Mouse (Mus musculus) spleen, adult 2 months (tissue): ENCODE measurements around the gene Fam180a. TPM values are rescaled to one million over a fixed set of nuclear protein-coding genes. Genes with fewer than 3 reads are reported as not detected.

Experiments
- DNase-seq, 2 experiments: peaks; one replicate each; pipeline versions ENCODE4 v3.0.0 to v3.0.0-alpha.2; 2012 to 2021; ENCODE audit warnings: low spot score in 2 of 2, low read depth in 1 of 2
- H3K27ac ChIP-seq: fragments of 200-500 bp; 2 replicates; pipeline ENCODE4 v1.5.1; 2012; ENCODE audit warnings: low read length, inconsistent platforms; ENCODE audit not compliant: insufficient read depth
- H3K27me3 ChIP-seq: fragments of 200-500 bp; 2 replicates; pipeline ENCODE4 v1.6.1; 2012; ENCODE audit warnings: mild to moderate bottlenecking, moderate library complexity, low read length, inconsistent platforms; ENCODE audit not compliant: control insufficient read depth, insufficient read depth
- H3K36me3 ChIP-seq: fragments of 200-500 bp; 2 replicates; pipeline ENCODE4 v1.6.1; 2012; ENCODE audit warnings: mild to moderate bottlenecking, low read length, inconsistent platforms; ENCODE audit not compliant: control insufficient read depth, insufficient read depth
- H3K4me1 ChIP-seq: fragments of 200-500 bp; 2 replicates; pipeline ENCODE4 v1.6.1; 2011; ENCODE audit warnings: inconsistent platforms; ENCODE audit not compliant: control insufficient read depth, insufficient read depth, insufficient read length
- H3K4me3 ChIP-seq: fragments of 200-500 bp; 2 replicates; pipeline ENCODE4 v1.5.1; 2011; ENCODE audit warnings: mild to moderate bottlenecking, inconsistent platforms; ENCODE audit not compliant: insufficient read depth, insufficient read length; ENCODE audit errors: extremely low read depth
- CTCF ChIP-seq: fragments of 200-500 bp; IDR thresholded peaks from 2 replicates; pipeline ENCODE4 v1.5.1; 2011; ENCODE audit warnings: mild to moderate bottlenecking, inconsistent platforms; ENCODE audit not compliant: insufficient read depth, insufficient read length, insufficient replicate concordance; ENCODE audit errors: extremely low read depth
- POLR2A ChIP-seq: fragments of 200-500 bp; IDR thresholded peaks from 2 replicates; pipeline ENCODE4 v1.6.1; 2011; ENCODE audit warnings: low read depth, low read length, inconsistent platforms
- WGBS: fragments of 180-500 bp; shearing (Covaris S2); methylation state at CpG from one replicate; pipeline ENCODE4 v1.1.7; 2018; 5-methylcytosine and 5-hydroxymethylcytosine counted together
- polyA plus RNA-seq: library from polyadenylated mRNA; depleted of rRNA; stranded (reverse); fragments of >200 nt; gene quantifications from 2 replicates; pipeline ENCODE4 v1.2.3, GENCODE M21; 2012

Gene Fam180a
- polyA plus RNA-seq, 1 experiment = 0.20 TPM

- 69% methylated on average over 5 of the region's 5 CpGs for whole genome bisulfite sequencing
- Histone ChIP-seq H3K4me3 (no peak overlapping the region), H3K27ac (no peak overlapping the region), H3K36me3 (no peaks in the 10 kb centered on the region), H3K27me3 (no peaks in the 10 kb centered on the region), H3K4me1 (no peaks in the 10 kb centered on the region)
- TF ChIP-seq CTCF (no peak), POLR2A (no peak)
- no peak for DNase-seq
Observed at GRCm38 (mm10) chr6:35335452-35335851, 9.5 kb upstream of the Fam180a start.

GRCm38 (mm10) chr6:35334278-35334677 lies 8.3 kb upstream of the Fam180a start:
- Histone ChIP-seq H3K36me3 (no peaks in the 10 kb centered on the region), H3K4me1 (no peaks in the 10 kb centered on the region), H3K27ac (no peak overlapping the region), H3K4me3 (no peak overlapping the region), H3K27me3 (no peaks in the 10 kb centered on the region)
- no peak for DNase-seq
- 81% methylated on average over 4 of the region's 4 CpGs for WGBS
- TF ChIP-seq CTCF (no peak), POLR2A (no peak)

DNA sequence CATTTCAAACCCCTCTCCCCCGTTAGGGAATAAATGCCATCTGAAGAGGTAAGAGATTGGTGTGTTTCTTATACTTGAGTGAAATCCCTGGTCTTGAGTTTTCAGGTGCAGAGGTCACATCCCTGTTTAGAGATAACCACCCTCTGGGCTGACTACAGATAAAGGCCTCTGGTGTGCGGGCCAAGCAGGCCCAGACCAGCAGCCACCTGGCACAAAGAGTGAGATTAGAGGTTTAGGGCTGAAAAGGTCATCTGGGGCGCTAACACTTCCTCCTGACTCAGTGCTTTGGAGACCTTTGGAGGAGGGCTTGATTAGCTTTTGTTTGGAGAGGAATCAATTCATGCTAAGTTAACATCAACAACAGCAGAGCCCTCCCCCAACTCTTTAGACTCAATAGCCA lies 7.7 kb upstream of the Fam180a start:
- no peak for TF ChIP-seq POLR2A
- TF ChIP-seq CTCF = no peak
- no peaks in the 10 kb centered on the region for H3K36me3 ChIP-seq
- H3K4me3 ChIP-seq = no peak overlapping the region
- no peaks in the 10 kb centered on the region for H3K27me3 ChIP-seq
- no peak for DNase-seq
- H3K27ac ChIP-seq = no peak overlapping the region
- H3K4me1 ChIP-seq = no peaks in the 10 kb centered on the region
- 79% methylated on average over 3 of the region's 3 CpGs for WGBS

GRCm38 (mm10) chr6:35330834-35331233 lies 4.9 kb upstream of the Fam180a start:
- Histone ChIP-seq H3K4me1 (no peaks in the 10 kb centered on the region), H3K27me3 (no peaks in the 10 kb centered on the region), H3K27ac (no peak overlapping the region), H3K4me3 (no peak overlapping the region), H3K36me3 (no peaks in the 10 kb centered on the region)
- WGBS = 70% methylated on average over 6 of the region's 6 CpGs
- TF ChIP-seq CTCF = no peak
- no peak for DNase-seq

- H3K36me3 ChIP-seq = no peaks in the 10 kb centered on the region
- no peak for DNase-seq
- H3K4me1 ChIP-seq = no peaks in the 10 kb centered on the region
- no peak for TF ChIP-seq CTCF
- TF ChIP-seq POLR2A = no peak
- H3K27ac ChIP-seq = no peak overlapping the region
- H3K27me3 ChIP-seq = no peaks in the 10 kb centered on the region
- 96% methylated on average over 12 of the region's 12 CpGs for WGBS
- no peak overlapping the region for H3K4me3 ChIP-seq
Observed at GRCm38 (mm10) chr6:35329956-35330355, 4.0 kb upstream of the Fam180a start.

GRCm38 (mm10) chr6:35324306-35324705 lies 1.6 kb downstream of the Fam180a start:
- Histone ChIP-seq H3K27me3 (no peaks in the 10 kb centered on the region), H3K4me3 (no peak overlapping the region), H3K36me3 (no peaks in the 10 kb centered on the region), H3K4me1 (no peaks in the 10 kb centered on the region), H3K27ac (no peak overlapping the region)
- no peak for DNase-seq
- WGBS = 80% methylated on average over 9 of the region's 9 CpGs
- TF ChIP-seq POLR2A = no peak
- TF ChIP-seq CTCF = no peak

DNA sequence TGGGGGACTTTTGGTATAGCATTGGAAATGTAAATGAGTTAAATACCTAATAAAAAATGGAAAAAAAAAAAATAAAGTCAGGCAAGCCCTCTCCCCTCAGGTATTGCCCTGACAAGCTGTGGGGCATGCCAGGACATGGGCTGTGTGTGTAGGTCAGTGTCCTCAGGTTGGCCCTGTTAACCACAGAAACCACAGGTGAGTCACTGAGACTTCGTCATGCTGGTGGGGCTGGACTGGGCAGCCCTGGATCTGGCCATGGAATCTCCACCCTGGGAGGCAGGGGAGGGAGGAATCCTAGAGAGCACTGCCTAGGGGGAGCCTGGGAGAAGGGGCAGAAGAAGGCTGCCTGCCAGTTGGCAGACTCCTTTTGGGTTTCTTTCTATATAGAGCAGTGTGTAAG lies 2.9 kb downstream of the Fam180a start:
- Histone ChIP-seq H3K4me1 (no peaks in the 10 kb centered on the region), H3K27ac (no peak overlapping the region), H3K36me3 (no peaks in the 10 kb centered on the region), H3K27me3 (no peaks in the 10 kb centered on the region), H3K4me3 (no peak overlapping the region)
- TF ChIP-seq POLR2A = no peak
- TF ChIP-seq CTCF = no peak
- 47% methylated on average over 1 of the region's 1 CpGs for WGBS
- no peak for DNase-seq

GRCm38 (mm10) chr6:35321105-35321504 lies 4.8 kb downstream of the Fam180a start:
- no peak for TF ChIP-seq POLR2A
- no peak for TF ChIP-seq CTCF
- Histone ChIP-seq H3K4me1 (no peaks in the 10 kb centered on the region), H3K27ac (no peak overlapping the region), H3K4me3 (no peak overlapping the region), H3K27me3 (no peaks in the 10 kb centered on the region), H3K36me3 (no peaks in the 10 kb centered on the region)
- WGBS = 64% methylated on average over 4 of the region's 4 CpGs
- no peak for DNase-seq
